Mouse (Mus musculus) midbrain, embryonic 16.5 days (tissue): ENCODE results near the gene Hltf. TPM values are rescaled to one million over a fixed set of nuclear protein-coding genes. Genes with fewer than 3 reads are reported as not detected.
A peak's percentile ranks its signal among the peaks of the same experiment; 100 is the strongest.
"Not testable (repeated sequence)": the region's sequence is repeated elsewhere in the genome, so short reads cannot be mapped to it uniquely, and the experiment has no call there.

ENCODE experiments used
- ATAC-seq: fragments of 200-750 bp; cut with Nextera tagmentation; 2 replicates; pipeline ENCODE4 v1.8.0; 2017; ENCODE audit warnings: moderate TSS enrichment
- H3K27ac ChIP-seq: fragments of 300-500 bp; sonication (generic); 2 replicates; pipeline ENCODE4 v1.5.1; 2014; ENCODE audit warnings: mild to moderate bottlenecking, low read length, mixed read lengths
- H3K27me3 ChIP-seq: fragments of 300-500 bp; sonication (generic); 2 replicates; pipeline ENCODE4 v1.6.1; 2014; ENCODE audit warnings: low read depth, low read length, mixed read lengths; ENCODE audit not compliant: control insufficient read depth, insufficient read depth
- H3K36me3 ChIP-seq: fragments of 300-500 bp; sonication (generic); 2 replicates; pipeline ENCODE4 v1.6.1; 2014; ENCODE audit warnings: mild to moderate bottlenecking, low read length, moderate library complexity, mixed read lengths; ENCODE audit not compliant: control insufficient read depth, insufficient read depth
- H3K4me1 ChIP-seq: fragments of 300-500 bp; sonication (generic); 2 replicates; pipeline ENCODE4 v1.6.1; 2014; ENCODE audit warnings: mild to moderate bottlenecking, low read length, mixed read lengths; ENCODE audit not compliant: control insufficient read depth, insufficient read depth
- H3K4me2 ChIP-seq: fragments of 300-500 bp; sonication (generic); 2 replicates; pipeline ENCODE4 v1.6.1; 2014; ENCODE audit warnings: mild to moderate bottlenecking, low read length, mixed read lengths
- H3K4me3 ChIP-seq: fragments of 300-500 bp; sonication (generic); 2 replicates; pipeline ENCODE4 v1.5.1; 2014; ENCODE audit warnings: low read depth, mild to moderate bottlenecking, low read length, moderate library complexity, mixed read lengths
- H3K9ac ChIP-seq: fragments of 300-500 bp; sonication (generic); 2 replicates; pipeline ENCODE4 v1.6.1; 2014; ENCODE audit warnings: low read depth, low read length, mixed read lengths
- H3K9me3 ChIP-seq: fragments of 300-500 bp; sonication (generic); replicated peaks from 2 replicates; pipeline ENCODE4 v1.6.1; 2014; ENCODE audit warnings: mild to moderate bottlenecking, low read length, mixed read lengths; ENCODE audit not compliant: control insufficient read depth, poor library complexity, severe bottlenecking
- WGBS: fragments of 180-500 bp; shearing (Covaris S2); extraction: QIAGEN DNeasy Blood & Tissue Kit; methylation state at CpG from one replicate; pipeline ENCODE4 v1.1.7; 2014; 5-methylcytosine and 5-hydroxymethylcytosine counted together
- polyA plus RNA-seq: library from polyadenylated mRNA; unstranded; fragments of >200 nt; fragmentation: Nextera tagmentation; extraction: Ambion mirVana; gene quantifications from 2 replicates; pipeline ENCODE4 v1.2.1, GENCODE M21; 2015

The Hltf gene
- polyA plus RNA-seq, 1 experiment from 2014 or later: 15.3 TPM

- Histone ChIP-seq H3K9me3 (no peaks in the 10 kb centered on the region), H3K4me1 (0 out of 2 replicates have a peak, but pooled peaks cover 3% of the 10 kb centered on the region), H3K36me3 (peaks cover 20% of the 10 kb centered on the region), H3K4me3 (no peak overlapping the region), H3K4me2 (no peak overlapping the region), H3K9ac (no peak overlapping the region), H3K27ac (no peak overlapping the region), H3K27me3 (no peaks in the 10 kb centered on the region)
- WGBS: 92% methylated on average over 3 of the region's 3 CpGs
- ATAC-seq: no peak
These were observed 29.0 kb upstream of the Hltf start for GRCm38 (mm10) chr3:20028640-20029039.

DNA sequence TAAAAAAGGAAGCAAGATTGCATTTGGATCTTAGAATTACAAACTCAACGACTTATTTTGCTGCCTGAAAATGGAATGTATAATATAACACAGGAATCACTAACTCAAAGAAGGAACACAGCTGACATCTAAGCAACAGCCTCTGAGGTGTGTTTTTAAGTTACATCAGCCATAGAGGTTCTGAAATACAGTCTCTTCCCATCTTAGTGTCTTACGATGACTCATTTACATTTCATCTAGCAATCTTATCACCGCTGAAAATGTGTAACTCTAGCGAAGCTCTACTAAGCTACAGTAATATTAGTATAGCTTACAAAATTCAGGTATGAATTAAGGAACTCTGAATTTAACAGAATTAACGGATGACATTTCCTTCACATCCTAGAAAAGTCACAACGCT is 26.8 kb upstream of the Hltf start:
- Histone ChIP-seq H3K4me1 (peaks cover 11% of the 10 kb centered on the region), H3K9me3 (no peaks in the 10 kb centered on the region), H3K27ac (no peak overlapping the region), H3K27me3 (no peaks in the 10 kb centered on the region), H3K9ac (no peak overlapping the region), H3K4me2 (no peak overlapping the region), H3K4me3 (no peak overlapping the region), H3K36me3 (peaks cover 6% of the 10 kb centered on the region)
- WGBS: 93% methylated on average over 6 of the region's 6 CpGs
- ATAC-seq: no peak

DNA sequence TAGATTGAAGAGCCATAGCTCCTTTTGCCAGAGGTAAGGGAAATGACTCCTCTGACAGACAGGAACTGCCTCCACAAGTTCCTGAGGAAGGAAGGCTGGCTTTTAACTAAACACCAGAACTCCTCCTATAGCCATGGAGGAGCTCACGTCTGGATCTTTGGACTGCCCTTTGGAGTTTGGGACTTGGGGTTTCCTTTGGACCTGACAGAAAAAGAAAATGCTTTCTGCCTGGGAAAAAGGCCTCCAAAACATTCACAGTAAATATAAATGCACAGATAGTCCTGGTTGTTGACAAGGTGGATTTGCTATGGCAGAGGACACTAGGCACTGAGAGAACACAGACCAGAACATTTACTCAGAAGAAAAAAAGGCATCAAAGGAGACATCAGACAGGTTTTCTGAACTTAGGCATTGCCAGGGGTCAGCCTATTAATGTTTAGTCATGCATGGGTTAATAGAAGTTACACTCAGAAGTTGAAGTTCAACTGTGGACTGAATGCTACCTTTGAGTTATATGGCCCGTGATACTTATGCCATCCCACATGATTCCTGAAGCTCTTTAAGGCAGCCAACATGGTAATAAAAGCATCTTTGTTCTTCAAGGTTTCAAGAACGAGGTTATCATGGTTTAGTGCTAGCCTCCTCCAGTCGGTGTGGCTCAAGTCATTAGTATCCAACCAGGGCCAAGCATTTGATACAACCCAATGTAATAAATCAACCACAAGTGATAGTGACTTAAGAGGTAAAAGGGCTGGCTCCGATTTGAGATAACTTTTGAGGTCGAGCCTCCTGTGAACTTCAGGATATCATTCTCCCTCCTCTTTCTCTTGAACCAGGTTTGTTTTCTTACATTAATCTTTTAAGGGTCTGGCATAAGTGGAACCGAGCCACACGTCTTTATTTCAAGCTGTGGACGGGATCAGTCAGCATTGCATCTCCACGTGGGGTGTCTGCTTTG is 23.6 kb upstream of the Hltf start:
- Histone ChIP-seq H3K9me3 (no peaks in the 10 kb centered on the region), H3K4me3 (peak overlapping the region; percentile 89), H3K4me2 (peak overlapping the region; percentile 81), H3K27me3 (no peaks in the 10 kb centered on the region), H3K9ac (peak overlapping the region; percentile 80), H3K36me3 (no peaks in the 10 kb centered on the region), H3K4me1 (peaks cover 11% of the 10 kb centered on the region), H3K27ac (peak overlapping the region; percentile 77; the same call in 1 of the 2 replicates)
- ATAC-seq: no peak
- 24% methylated on average over 10 of the region's 10 CpGs for WGBS

DNA sequence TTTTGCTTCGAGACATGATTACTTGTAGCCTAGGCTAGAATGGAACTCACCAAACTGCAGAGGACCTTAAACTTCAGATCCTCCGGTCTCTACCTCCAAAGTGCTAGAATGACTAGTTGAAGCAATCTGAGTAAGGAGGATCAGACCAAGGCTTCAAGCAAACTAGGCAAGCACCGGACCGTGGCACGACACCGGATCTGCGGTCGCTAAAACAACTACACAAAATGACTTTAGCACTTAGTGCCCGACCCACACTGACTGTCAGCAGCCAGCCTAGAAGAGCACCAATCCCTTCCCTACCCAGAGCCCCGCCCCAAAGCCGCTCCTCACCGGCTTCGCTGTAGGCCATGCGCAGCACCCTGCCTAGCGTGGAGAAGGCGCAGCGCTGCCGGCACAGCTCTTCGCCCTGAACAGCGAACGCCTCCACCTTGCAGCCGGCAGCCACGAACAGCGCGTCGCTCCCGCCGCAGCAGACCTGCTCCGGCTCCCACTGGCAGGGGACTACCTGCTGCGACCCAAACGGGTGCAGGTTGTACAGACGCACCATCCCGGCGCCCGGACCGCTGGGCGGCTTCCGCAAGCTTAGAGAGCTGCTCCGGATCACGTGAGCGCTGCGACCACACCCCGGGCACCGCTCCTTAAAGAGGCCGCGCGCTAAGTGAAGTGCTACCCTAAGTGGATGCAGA is 22.7 kb upstream of the Hltf start, which contains the start of gene Hps3:
Hps3 (minus strand) TSS at position 597 of the 686 bp plus-strand sequence.
- under 1% methylated on average over 47 of the region's 47 CpGs for WGBS
- H3K36me3 ChIP-seq: no peaks in the 10 kb centered on the region
- H3K9me3 ChIP-seq: no peaks in the 10 kb centered on the region
- H3K27me3 ChIP-seq: no peaks in the 10 kb centered on the region
- H3K27ac ChIP-seq: peak within 1 kb of the TSS; percentile 77
- ATAC-seq: peak; percentile 99
- H3K4me3 ChIP-seq: peak within 1 kb of the TSS; percentile 89
- H3K9ac ChIP-seq: peak within 1 kb of the TSS; percentile 80
- peak within 1 kb of the TSS; percentile 81 for H3K4me2 ChIP-seq
- peaks cover 11% of the 10 kb centered on the region for H3K4me1 ChIP-seq

GRCm38 (mm10) chr3:20036069-20036468 is 21.5 kb upstream of the Hltf start:
- no peaks in the 10 kb centered on the region for H3K36me3 ChIP-seq
- ATAC-seq: no peak
- H3K4me1 ChIP-seq: peaks cover 11% of the 10 kb centered on the region
- 81% methylated on average over 4 of the region's 4 CpGs for WGBS
- no peaks in the 10 kb centered on the region for H3K9me3 ChIP-seq
- no peaks in the 10 kb centered on the region for H3K27me3 ChIP-seq
- no peak overlapping the region for H3K4me2 ChIP-seq
- no peak overlapping the region for H3K27ac ChIP-seq
- H3K9ac ChIP-seq: no peak overlapping the region
- H3K4me3 ChIP-seq: no peak overlapping the region

- not testable (repeated sequence) for H3K9ac ChIP-seq, H3K27ac ChIP-seq, ATAC-seq, H3K9me3 ChIP-seq, H3K4me2 ChIP-seq, H3K36me3 ChIP-seq, H3K4me3 ChIP-seq, H3K27me3 ChIP-seq, H3K4me1 ChIP-seq
- WGBS: 97% methylated on average over 7 of the region's 7 CpGs
These were observed 16.1 kb upstream of the Hltf start for GRCm38 (mm10) chr3:20041461-20041860.

- 63% methylated on average over 3 of the region's 3 CpGs for WGBS
These were observed 12.9 kb upstream of the Hltf start for GRCm38 (mm10) chr3:20044736-20045135.

GRCm38 (mm10) chr3:20058197-20058541 is 558 bp downstream of the Hltf start:
- H3K27me3 ChIP-seq: no peaks in the 10 kb centered on the region
- H3K9me3 ChIP-seq: no peaks in the 10 kb centered on the region
- peaks cover 3% of the 10 kb centered on the region; the same call in 1 of the 2 replicates for H3K36me3 ChIP-seq
- H3K4me2 ChIP-seq: peak overlapping the region; percentile 72
- ATAC-seq: peak; percentile 59; the same call in 1 of the 2 replicates
- peak overlapping the region; percentile 56 for H3K4me3 ChIP-seq
- peak overlapping the region; percentile 80 for H3K27ac ChIP-seq
- peaks cover 10% of the 10 kb centered on the region for H3K4me1 ChIP-seq
- under 1% methylated on average over 7 of the region's 9 CpGs for WGBS
- H3K9ac ChIP-seq: peak overlapping the region; percentile 66

More at GRCm38 (mm10) chr3:20044736-20045135, 12.9 kb upstream of the Hltf start:
- not testable (repeated sequence) for H3K9me3 ChIP-seq, H3K4me1 ChIP-seq, H3K4me3 ChIP-seq, H3K27ac ChIP-seq, H3K27me3 ChIP-seq, H3K9ac ChIP-seq, H3K36me3 ChIP-seq, ATAC-seq, H3K4me2 ChIP-seq
